Mouse (Mus musculus) c-Kit-negative CD71-positive TER-119-positive erythroid progenitor cells, embryonic 14.5 days (primary cell): ENCODE data around the gene Ppt1.

Experiments used
- DNase-seq: peaks from one replicate; pipeline ENCODE4 v3.0.0-alpha.2; 2013; ENCODE audit warnings: low read depth, low spot score

Ppt1 gene

GRCm38 (mm10) chr4:122870027-122870426, 34.0 kb downstream of the Ppt1 start:
- no peak for DNase-seq

GRCm38 (mm10) chr4:122870741-122871140, 34.7 kb downstream of the Ppt1 start:
- no peak for DNase-seq

- DNase-seq, result no peak
These were observed 35.2 kb downstream of the Ppt1 start for GRCm38 (mm10) chr4:122871269-122871668.

GRCm38 (mm10) chr4:122871989-122872388, 35.9 kb downstream of the Ppt1 start:
- DNase-seq, result no peak

GRCm38 (mm10) chr4:122873003-122873402, 37.0 kb downstream of the Ppt1 start:
- no peak for DNase-seq

GRCm38 (mm10) chr4:122873512-122873911, 37.5 kb downstream of the Ppt1 start:
- DNase-seq, result no peak

GRCm38 (mm10) chr4:122878333-122879070, 42.5 kb downstream of the Ppt1 start:
- no peak for DNase-seq

- no peak for DNase-seq
These were observed 46.5 kb downstream of the Ppt1 start for GRCm38 (mm10) chr4:122882544-122882943.

- no peak for DNase-seq
These were observed 47.3 kb downstream of the Ppt1 start for GRCm38 (mm10) chr4:122883294-122883693.

- DNase-seq, result no peak
These were observed 48.0 kb downstream of the Ppt1 start for GRCm38 (mm10) chr4:122884051-122884450.

GRCm38 (mm10) chr4:122884481-122885340, 48.7 kb downstream of the Ppt1 start:
- DNase-seq, result no peak

- peak; percentile 100 for DNase-seq
These were observed 49.9 kb downstream of the Ppt1 start, which contains the start of gene Cap1 for GRCm38 (mm10) chr4:122885768-122886578. TSS of gene Cap1 (minus strand) at chr4:122886056.

- DNase-seq, result no peak
These were observed 50.7 kb downstream of the Ppt1 start for GRCm38 (mm10) chr4:122886579-122887254.

- DNase-seq, result no peak
These were observed 51.3 kb downstream of the Ppt1 start for GRCm38 (mm10) chr4:122887336-122887735.

GRCm38 (mm10) chr4:122890881-122891481, 54.9 kb downstream of the Ppt1 start:
- no peak for DNase-seq

- no peak for DNase-seq
These were observed 55.6 kb downstream of the Ppt1 start for GRCm38 (mm10) chr4:122891597-122891996.

GRCm38 (mm10) chr4:122892157-122892556, 56.1 kb downstream of the Ppt1 start:
- DNase-seq, result no peak

GRCm38 (mm10) chr4:122897750-122898149, 61.7 kb downstream of the Ppt1 start:
- DNase-seq, result no peak

GRCm38 (mm10) chr4:122898313-122898712, 62.3 kb downstream of the Ppt1 start:
- DNase-seq, result no peak

- no peak for DNase-seq
These were observed 66.1 kb downstream of the Ppt1 start for GRCm38 (mm10) chr4:122902156-122902555.

- DNase-seq, result no peak
These were observed 67.7 kb downstream of the Ppt1 start for GRCm38 (mm10) chr4:122903709-122904108.
